Mouse (Mus musculus): ENCODE data around the gene Gbp3. TPM values are rescaled to one million over a fixed set of nuclear protein-coding genes. Genes with fewer than 3 reads are reported as not detected.
A peak's percentile ranks its signal among the peaks of the same experiment; 100 is the strongest.
"Not testable (repeated sequence)": the region's sequence is repeated elsewhere in the genome, so short reads cannot be mapped to it uniquely, and the experiment has no call there.

The Gbp3 gene
- polyA plus RNA-seq, 1 experiment from 2014 or later = 1.8 TPM

DNA sequence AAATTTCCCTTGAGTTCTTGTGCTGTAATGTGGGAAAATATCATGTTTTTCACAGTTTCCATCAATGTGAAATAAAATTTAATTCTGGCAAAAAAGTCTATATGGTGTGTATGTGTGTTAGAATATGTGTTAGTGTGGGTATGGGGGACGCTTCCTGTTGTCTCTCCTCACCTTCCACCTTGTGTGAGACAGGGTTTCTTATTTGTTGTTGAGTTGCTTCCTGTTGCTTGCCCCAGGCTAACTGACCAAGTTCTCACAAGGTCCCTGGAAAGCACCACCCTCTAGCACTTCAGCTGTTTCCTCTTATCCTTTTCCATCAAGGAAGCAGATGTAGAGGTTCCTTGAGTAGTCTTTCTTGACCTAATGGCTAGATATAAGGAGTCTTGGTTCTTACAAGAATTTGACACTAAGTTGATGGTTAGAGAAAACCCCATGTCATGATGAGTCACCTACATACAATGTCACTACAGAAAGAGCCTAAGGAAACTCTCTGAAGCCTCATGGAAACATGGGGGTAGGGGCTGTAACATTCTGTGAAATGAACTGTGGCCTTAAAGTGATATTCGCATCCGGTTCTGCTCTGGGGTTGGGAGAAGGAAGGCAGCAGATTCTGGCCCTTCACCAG lies 9.7 kb upstream of the Gbp3 start:
- Histone ChIP-seq H3K9me3 (ENCODE audit: low read length) (no peaks in the 10 kb centered on the region), H3K9ac (replicated peaks; ENCODE audit: low read length) (no peak overlapping the region), H3K36me3 (ENCODE audit: insufficient read depth, low read length) (no peaks in the 10 kb centered on the region), H3K4me1 (ENCODE audit: insufficient read depth, low read length) (no peaks in the 10 kb centered on the region), H3K27me3 (ENCODE audit: insufficient read depth, low read length) (no peaks in the 10 kb centered on the region), H3K4me2 (replicated peaks; ENCODE audit: low read depth, low read length) (no peak overlapping the region), H3K4me3 (ENCODE audit: low read length) (no peak overlapping the region), H3K27ac (ENCODE audit: low read length) (no peak overlapping the region)
- 87% methylated on average over 3 of the region's 3 CpGs for WGBS
- no peak for ATAC-seq (ENCODE audit: low FRiP score, low TSS enrichment)

DNA sequence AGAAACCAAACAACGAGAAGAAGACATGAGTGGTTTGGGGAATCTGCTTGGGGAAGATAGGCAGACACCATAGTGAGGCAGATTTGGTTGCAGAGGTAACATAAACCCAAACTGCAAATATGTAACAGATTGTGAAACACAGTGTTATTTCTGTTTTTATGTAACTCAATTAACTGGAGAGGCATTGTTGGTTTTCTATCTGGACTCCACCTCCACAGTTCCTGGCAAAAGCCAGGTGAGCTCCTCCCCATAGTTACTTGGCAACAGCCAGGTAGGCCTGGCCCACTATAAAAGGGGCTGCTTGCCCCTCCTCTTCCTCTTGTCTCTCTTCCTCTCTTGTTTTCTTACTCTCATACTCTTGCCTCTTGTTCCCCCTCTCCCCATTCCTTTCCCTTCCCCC lies 5.2 kb upstream of the Gbp3 start:
- H3K27ac ChIP-seq (ENCODE audit: low read length) = no peak overlapping the region
- H3K27me3 ChIP-seq (ENCODE audit: insufficient read depth, low read length) = no peaks in the 10 kb centered on the region
- H3K36me3 ChIP-seq (ENCODE audit: insufficient read depth, low read length) = no peaks in the 10 kb centered on the region
- no peak for ATAC-seq (ENCODE audit: low FRiP score, low TSS enrichment)
- no peak overlapping the region for H3K4me3 ChIP-seq (ENCODE audit: low read length)
- no peaks in the 10 kb centered on the region; the same call in 1 of the 2 replicates for H3K4me1 ChIP-seq (ENCODE audit: insufficient read depth, low read length)
- no peak overlapping the region for H3K4me2 ChIP-seq (replicated peaks; ENCODE audit: low read depth, low read length)
- H3K9ac ChIP-seq (replicated peaks; ENCODE audit: low read length) = no peak overlapping the region
- no peaks in the 10 kb centered on the region for H3K9me3 ChIP-seq (ENCODE audit: low read length)
- 75% methylated on average over 1 of the region's 1 CpGs for WGBS

DNA sequence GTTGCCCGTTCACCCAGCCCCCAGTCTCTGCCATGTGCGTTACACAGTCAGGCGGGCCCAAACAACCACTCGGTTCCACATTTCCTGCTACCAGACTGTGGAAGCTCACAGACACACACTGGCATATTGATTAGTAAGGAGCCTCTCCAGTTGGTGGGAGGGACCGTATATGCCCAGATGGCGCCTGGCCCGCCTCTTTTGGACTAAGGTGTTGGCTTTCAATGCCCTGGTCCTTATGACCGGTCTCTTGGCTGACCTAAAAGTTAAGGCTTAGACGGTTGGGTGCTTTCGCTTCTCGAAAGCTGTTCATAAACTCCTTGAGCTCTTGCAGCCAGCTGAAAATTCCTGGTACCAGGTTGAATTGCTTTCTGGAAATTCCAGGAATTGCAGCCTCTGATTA lies 4.2 kb upstream of the Gbp3 start:
- no peaks in the 10 kb centered on the region for H3K36me3 ChIP-seq (ENCODE audit: insufficient read depth, low read length)
- H3K4me3 ChIP-seq (ENCODE audit: low read length) = no peak overlapping the region
- H3K9me3 ChIP-seq (ENCODE audit: low read length) = no peaks in the 10 kb centered on the region
- no peak overlapping the region for H3K4me2 ChIP-seq (replicated peaks; ENCODE audit: low read depth, low read length)
- 76% methylated on average over 11 of the region's 11 CpGs for WGBS
- no peak overlapping the region for H3K9ac ChIP-seq (replicated peaks; ENCODE audit: low read length)
- H3K4me1 ChIP-seq (ENCODE audit: insufficient read depth, low read length) = no peaks in the 10 kb centered on the region; the same call in 1 of the 2 replicates
- peak; percentile 54; the same call in 1 of the 2 replicates for ATAC-seq (ENCODE audit: low FRiP score, low TSS enrichment)
- no peaks in the 10 kb centered on the region for H3K27me3 ChIP-seq (ENCODE audit: insufficient read depth, low read length)
- H3K27ac ChIP-seq (ENCODE audit: low read length) = no peak overlapping the region

DNA sequence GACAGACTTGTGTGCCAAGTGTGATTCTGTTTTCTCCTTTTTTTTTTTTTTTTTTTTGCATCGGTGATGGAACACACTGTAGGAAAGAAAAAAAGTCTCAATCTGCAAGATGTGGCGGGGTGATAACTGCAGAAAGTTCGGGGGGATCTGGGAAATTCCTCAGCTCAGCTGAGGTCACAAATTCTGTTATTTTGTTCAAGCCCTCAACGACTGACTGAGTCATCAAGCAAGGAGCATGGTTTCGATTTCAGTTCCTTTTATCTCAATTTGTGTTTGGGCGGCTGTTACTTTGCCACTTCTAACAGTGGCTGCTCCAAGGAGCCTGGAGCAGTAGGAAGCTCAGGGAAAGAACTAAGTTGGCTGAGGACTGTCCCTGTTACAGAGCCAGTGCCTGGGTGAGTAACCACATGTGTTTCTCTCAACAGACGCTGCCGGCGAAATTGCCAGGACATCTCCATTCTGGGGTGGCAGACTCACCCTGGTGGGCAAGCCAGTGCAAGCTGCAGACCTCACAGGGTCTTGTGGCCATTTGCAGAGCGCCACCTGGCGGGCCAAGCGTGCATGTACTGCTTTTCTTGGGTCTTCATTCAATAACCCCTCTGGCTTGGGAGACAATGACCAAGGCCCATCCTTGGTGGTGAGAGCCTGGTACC lies 596 bp downstream of the Gbp3 start:
- peak; percentile 91 for ATAC-seq (ENCODE audit: low FRiP score, low TSS enrichment)
- Histone ChIP-seq H3K4me3 (ENCODE audit: low read length) (peak overlapping the region; percentile 54), H3K4me1 (ENCODE audit: insufficient read depth, low read length) (no peaks in the 10 kb centered on the region; the same call in 1 of the 2 replicates), H3K27me3 (ENCODE audit: insufficient read depth, low read length) (no peaks in the 10 kb centered on the region), H3K9me3 (ENCODE audit: low read length) (no peaks in the 10 kb centered on the region), H3K36me3 (ENCODE audit: insufficient read depth, low read length) (no peaks in the 10 kb centered on the region), H3K27ac (ENCODE audit: low read length) (no peak overlapping the region), H3K4me2 (replicated peaks; ENCODE audit: low read depth, low read length) (peak overlapping the region; percentile 70), H3K9ac (replicated peaks; ENCODE audit: low read length) (peak overlapping the region; percentile 61)
- WGBS = 11% methylated on average over 12 of the region's 12 CpGs

DNA sequence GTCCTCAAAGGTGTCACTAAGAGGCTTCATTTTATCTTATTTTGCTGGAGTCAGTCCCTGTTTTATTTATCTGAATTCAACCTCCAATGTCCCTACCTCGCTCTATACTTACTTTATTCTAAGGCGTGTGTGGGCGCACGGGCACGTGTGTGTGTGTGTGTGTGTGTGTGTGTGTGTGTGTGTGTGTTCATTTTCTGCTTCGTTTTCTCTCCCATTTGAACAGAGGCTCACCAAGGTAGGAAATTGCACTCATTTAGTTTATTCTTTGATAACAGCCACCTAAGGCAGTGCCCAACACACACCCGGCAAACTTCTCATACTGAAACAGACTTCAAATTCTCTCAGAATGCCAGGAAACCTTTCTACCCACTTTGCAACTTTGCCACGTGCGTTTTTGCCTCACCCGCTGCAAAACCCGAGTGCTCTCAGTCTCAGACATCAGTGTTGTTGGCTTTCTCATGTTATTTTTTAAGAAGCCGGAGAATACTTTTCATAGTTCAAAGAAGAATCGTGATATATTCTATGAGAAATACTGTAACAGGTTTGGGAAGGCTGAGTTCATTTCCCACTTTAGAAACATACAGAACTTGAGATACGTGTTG lies 1.3 kb downstream of the Gbp3 start:
- H3K4me2 ChIP-seq (replicated peaks; ENCODE audit: low read depth, low read length) = no peak overlapping the region

DNA sequence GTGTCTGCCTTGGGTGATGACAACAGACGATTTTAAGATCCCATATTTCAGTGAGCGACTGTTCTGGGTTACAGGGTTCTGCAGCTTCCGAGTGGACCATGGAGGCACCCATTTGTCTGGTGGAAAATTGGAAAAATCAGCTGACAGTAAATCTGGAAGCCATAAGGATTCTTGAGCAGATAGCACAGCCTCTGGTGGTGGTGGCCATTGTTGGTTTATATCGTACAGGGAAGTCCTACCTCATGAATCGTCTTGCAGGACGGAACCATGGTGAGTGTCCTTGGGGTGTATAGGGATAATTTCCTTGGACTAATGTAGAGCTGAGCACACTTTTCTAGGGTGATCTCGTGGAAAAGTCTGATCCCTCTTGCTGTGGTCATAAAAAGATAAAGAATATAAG lies 1.8 kb downstream of the Gbp3 start:
- no peak overlapping the region for H3K9ac ChIP-seq (replicated peaks; ENCODE audit: low read length)
- ATAC-seq (ENCODE audit: low FRiP score, low TSS enrichment) = no peak
- H3K4me2 ChIP-seq (replicated peaks; ENCODE audit: low read depth, low read length) = no peak overlapping the region
- no peak overlapping the region for H3K4me3 ChIP-seq (ENCODE audit: low read length)
- no peaks in the 10 kb centered on the region for H3K36me3 ChIP-seq (ENCODE audit: insufficient read depth, low read length)
- no peaks in the 10 kb centered on the region; the same call in 1 of the 2 replicates for H3K4me1 ChIP-seq (ENCODE audit: insufficient read depth, low read length)
- WGBS = 82% methylated on average over 7 of the region's 7 CpGs
- no peaks in the 10 kb centered on the region for H3K27me3 ChIP-seq (ENCODE audit: insufficient read depth, low read length)
- H3K27ac ChIP-seq (ENCODE audit: low read length) = no peak overlapping the region
- H3K9me3 ChIP-seq (ENCODE audit: low read length) = no peaks in the 10 kb centered on the region

More for the DNA sequence above, 1.3 kb downstream of the Gbp3 start:
- no peak for ATAC-seq (ENCODE audit: low FRiP score, low TSS enrichment)
- Histone ChIP-seq H3K9ac (replicated peaks; ENCODE audit: low read length) (no peak overlapping the region), H3K27ac (ENCODE audit: low read length) (no peak overlapping the region), H3K4me1 (ENCODE audit: insufficient read depth, low read length) (no peaks in the 10 kb centered on the region; the same call in 1 of the 2 replicates), H3K9me3 (ENCODE audit: low read length) (no peaks in the 10 kb centered on the region), H3K27me3 (ENCODE audit: insufficient read depth, low read length) (no peaks in the 10 kb centered on the region), H3K36me3 (ENCODE audit: insufficient read depth, low read length) (no peaks in the 10 kb centered on the region), H3K4me3 (ENCODE audit: low read length) (no peak overlapping the region)
- 89% methylated on average over 14 of the region's 14 CpGs for WGBS

DNA sequence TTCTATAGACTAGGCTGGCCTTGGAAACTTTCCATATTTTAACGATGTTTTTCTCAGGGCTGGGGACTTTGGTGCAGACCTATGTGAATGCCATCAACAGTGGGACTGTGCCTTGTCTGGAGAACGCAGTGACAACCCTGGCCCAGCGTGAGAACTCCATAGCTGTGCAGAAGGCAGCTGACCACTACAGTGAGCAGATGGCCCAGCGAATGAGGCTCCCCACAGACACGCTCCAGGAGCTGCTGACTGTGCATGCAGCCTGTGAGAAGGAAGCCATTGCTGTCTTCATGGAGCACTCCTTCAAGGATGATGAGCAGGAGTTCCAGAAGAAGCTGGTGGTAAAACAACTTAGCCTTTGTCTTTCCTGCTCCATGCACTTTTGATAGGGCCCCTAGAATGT lies 7.7 kb downstream of the Gbp3 start:
- not testable (repeated sequence) for H3K4me3 ChIP-seq (ENCODE audit: low read length); H3K9ac ChIP-seq (replicated peaks; ENCODE audit: low read length); H3K27me3 ChIP-seq (ENCODE audit: insufficient read depth, low read length); H3K9me3 ChIP-seq (ENCODE audit: low read length); H3K4me2 ChIP-seq (replicated peaks; ENCODE audit: low read depth, low read length); H3K4me1 ChIP-seq (ENCODE audit: insufficient read depth, low read length); H3K36me3 ChIP-seq (ENCODE audit: insufficient read depth, low read length); ATAC-seq (ENCODE audit: low FRiP score, low TSS enrichment); H3K27ac ChIP-seq (ENCODE audit: low read length)
- 64% methylated on average over 5 of the region's 5 CpGs for WGBS

DNA sequence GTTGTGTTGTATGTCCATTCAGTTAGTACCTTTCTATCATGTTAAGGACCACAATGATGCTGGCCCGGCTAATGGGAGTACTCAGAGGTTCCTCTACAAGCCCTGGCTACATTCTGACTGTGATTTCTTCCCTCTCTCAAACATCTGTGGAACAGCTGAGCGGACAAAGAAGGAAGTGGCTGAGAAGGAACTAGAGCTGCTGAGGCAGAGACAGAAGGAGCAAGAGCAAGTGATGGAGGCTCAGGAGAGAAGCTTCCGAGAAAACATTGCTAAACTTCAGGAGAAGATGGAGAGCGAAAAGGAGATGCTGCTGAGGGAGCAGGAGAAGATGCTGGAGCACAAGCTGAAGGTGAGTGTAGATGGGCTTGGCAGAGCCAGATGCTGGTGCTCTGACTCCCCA lies 10.9 kb downstream of the Gbp3 start:
- Histone ChIP-seq H3K9me3 (ENCODE audit: low read length) (no peaks in the 10 kb centered on the region), H3K9ac (replicated peaks; ENCODE audit: low read length) (no peak overlapping the region), H3K4me2 (replicated peaks; ENCODE audit: low read depth, low read length) (no peak overlapping the region), H3K4me1 (ENCODE audit: insufficient read depth, low read length) (no peaks in the 10 kb centered on the region), H3K4me3 (ENCODE audit: low read length) (no peak overlapping the region), H3K27ac (ENCODE audit: low read length) (no peak overlapping the region), H3K27me3 (ENCODE audit: insufficient read depth, low read length) (no peaks in the 10 kb centered on the region), H3K36me3 (ENCODE audit: insufficient read depth, low read length) (no peaks in the 10 kb centered on the region)
- WGBS = 96% methylated on average over 4 of the region's 4 CpGs
- ATAC-seq (ENCODE audit: low FRiP score, low TSS enrichment) = no peak

DNA sequence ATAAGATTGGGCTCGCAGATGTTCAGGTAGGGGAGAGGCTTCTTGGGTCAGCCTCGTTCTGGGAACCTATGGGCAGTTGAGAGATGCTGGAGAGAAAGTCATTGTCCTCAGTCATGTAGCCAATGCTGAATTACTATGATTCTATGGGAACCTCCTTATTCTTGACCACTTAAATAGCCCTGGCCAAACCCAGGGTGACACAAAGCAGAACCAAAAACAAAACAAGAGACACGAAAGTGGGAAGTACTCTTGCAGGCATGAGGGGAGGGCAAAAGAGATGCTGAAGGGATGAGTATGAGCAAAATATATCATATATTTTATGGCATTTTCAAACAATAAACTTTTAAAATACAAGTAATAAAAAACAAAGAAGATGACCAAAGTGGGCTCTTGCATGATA lies 17.3 kb downstream of the Gbp3 start:
- Histone ChIP-seq H3K4me1 (ENCODE audit: insufficient read depth, low read length) (no peaks in the 10 kb centered on the region), H3K27ac (ENCODE audit: low read length) (no peak overlapping the region), H3K9ac (replicated peaks; ENCODE audit: low read length) (no peak overlapping the region), H3K4me3 (ENCODE audit: low read length) (no peak overlapping the region), H3K9me3 (ENCODE audit: low read length) (no peaks in the 10 kb centered on the region), H3K27me3 (ENCODE audit: insufficient read depth, low read length) (no peaks in the 10 kb centered on the region), H3K36me3 (ENCODE audit: insufficient read depth, low read length) (no peaks in the 10 kb centered on the region), H3K4me2 (replicated peaks; ENCODE audit: low read depth, low read length) (no peak overlapping the region)
- WGBS = 82% methylated on average over 3 of the region's 3 CpGs
- no peak for ATAC-seq (ENCODE audit: low FRiP score, low TSS enrichment)

DNA sequence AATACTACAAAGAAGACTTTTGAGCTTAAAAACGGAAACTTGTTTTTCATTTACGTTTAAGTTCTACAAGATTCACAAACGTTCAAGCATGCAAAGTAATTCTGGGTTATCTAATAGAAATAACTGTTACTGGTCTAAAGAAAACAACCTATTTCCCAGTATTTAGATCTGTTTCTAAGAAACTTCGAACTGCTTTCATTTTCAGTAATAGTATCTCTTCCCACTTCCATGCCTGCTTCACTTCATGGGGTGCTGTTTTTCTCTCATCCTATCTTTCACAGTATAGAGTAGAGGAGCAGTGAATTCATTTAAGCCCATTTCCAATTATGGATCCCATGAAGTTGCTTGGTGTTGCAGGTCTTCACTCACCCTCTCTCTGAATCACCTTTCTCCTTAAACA lies 18.5 kb downstream of the Gbp3 start:
- Histone ChIP-seq H3K27me3 (ENCODE audit: insufficient read depth, low read length) (no peaks in the 10 kb centered on the region), H3K9ac (replicated peaks; ENCODE audit: low read length) (no peak overlapping the region), H3K27ac (ENCODE audit: low read length) (no peak overlapping the region), H3K4me2 (replicated peaks; ENCODE audit: low read depth, low read length) (no peak overlapping the region), H3K4me3 (ENCODE audit: low read length) (no peak overlapping the region), H3K9me3 (ENCODE audit: low read length) (no peaks in the 10 kb centered on the region), H3K36me3 (ENCODE audit: insufficient read depth, low read length) (no peaks in the 10 kb centered on the region), H3K4me1 (ENCODE audit: insufficient read depth, low read length) (no peaks in the 10 kb centered on the region)
- ATAC-seq (ENCODE audit: low FRiP score, low TSS enrichment) = no peak
- 83% methylated on average over 4 of the region's 4 CpGs for WGBS

Measured in kidney, embryonic 16.5 days (tissue).